Mouse (Mus musculus) neural tube, embryonic 13.5 days (tissue): ENCODE results near the gene Ctnnd2. TPM values are rescaled to one million over a fixed set of nuclear protein-coding genes. Genes with fewer than 3 reads are reported as not detected.

Experiments used
- ATAC-seq: fragments of 200-750 bp; cut with Nextera tagmentation; 2 replicates; pipeline ENCODE4 v1.8.0; 2017; ENCODE audit warnings: low read depth, mild to moderate bottlenecking, moderate TSS enrichment, moderate library complexity
- H3K27ac ChIP-seq: fragments of 300-500 bp; sonication (generic); replicated peaks from 2 replicates; pipeline ENCODE4 v1.5.1; 2015; ENCODE audit warnings: moderate library complexity, mild to moderate bottlenecking, inconsistent platforms
- H3K27me3 ChIP-seq: fragments of 300-500 bp; sonication (generic); 2 replicates; pipeline ENCODE4 v1.6.1; 2015; ENCODE audit warnings: mild to moderate bottlenecking, inconsistent platforms
- H3K36me3 ChIP-seq: fragments of 300-500 bp; sonication (generic); 2 replicates; pipeline ENCODE4 v1.6.1; 2015; ENCODE audit warnings: mild to moderate bottlenecking, inconsistent platforms
- H3K4me1 ChIP-seq: fragments of 300-500 bp; sonication (generic); replicated peaks from 2 replicates; pipeline ENCODE4 v1.6.1; 2015; ENCODE audit warnings: inconsistent platforms
- H3K4me2 ChIP-seq: fragments of 300-500 bp; sonication (generic); 2 replicates; pipeline ENCODE4 v1.6.1; 2015; ENCODE audit warnings: inconsistent platforms, mild to moderate bottlenecking, moderate library complexity
- H3K4me3 ChIP-seq: fragments of 300-500 bp; sonication (generic); 2 replicates; pipeline ENCODE4 v1.5.1; 2015; ENCODE audit warnings: mild to moderate bottlenecking, inconsistent platforms
- H3K9ac ChIP-seq: fragments of 300-500 bp; sonication (generic); 2 replicates; pipeline ENCODE4 v1.6.1; 2015; ENCODE audit warnings: moderate library complexity, mild to moderate bottlenecking, inconsistent platforms
- H3K9me3 ChIP-seq: fragments of 300-500 bp; sonication (generic); 2 replicates; pipeline ENCODE4 v1.6.1; 2016; ENCODE audit warnings: inconsistent platforms
- WGBS: fragments of 180-500 bp; shearing (Covaris S2); methylation state at CpG from one replicate; pipeline ENCODE4 v1.1.7; 2015; 5-methylcytosine and 5-hydroxymethylcytosine counted together
- polyA plus RNA-seq: library from polyadenylated mRNA; unstranded; fragments of >200 nt; fragmentation: Nextera tagmentation; extraction: Ambion mirVana; gene quantifications from 2 replicates; pipeline ENCODE4 v1.2.1, GENCODE M21; 2015

Gene Ctnnd2
- polyA plus RNA-seq, 1 experiment from 2014 or later, result 56.9 TPM

GRCm38 (mm10) chr15:30785706-30786320, 613.4 kb downstream of the Ctnnd2 start:
- Histone ChIP-seq H3K9ac (no peak overlapping the region), H3K4me1 (peaks cover 6% of the 10 kb centered on the region), H3K4me3 (no peak overlapping the region), H3K27me3 (no peaks in the 10 kb centered on the region), H3K9me3 (no peaks in the 10 kb centered on the region), H3K36me3 (no peaks in the 10 kb centered on the region), H3K27ac (no peak overlapping the region), H3K4me2 (no peak overlapping the region)
- no peak for ATAC-seq
- WGBS, result 92% methylated on average over 5 of the region's 5 CpGs

GRCm38 (mm10) chr15:30793260-30793659, 620.9 kb downstream of the Ctnnd2 start:
- ATAC-seq, result no peak
- Histone ChIP-seq H3K36me3 (no peaks in the 10 kb centered on the region), H3K27me3 (no peaks in the 10 kb centered on the region), H3K9ac (no peak overlapping the region), H3K27ac (no peak overlapping the region), H3K4me2 (no peak overlapping the region), H3K9me3 (no peaks in the 10 kb centered on the region), H3K4me3 (no peak overlapping the region), H3K4me1 (no peaks in the 10 kb centered on the region)
- 92% methylated on average over 3 of the region's 3 CpGs for WGBS

- WGBS, result 91% methylated on average over 3 of the region's 3 CpGs
- no peaks in the 10 kb centered on the region for H3K36me3 ChIP-seq
- no peak overlapping the region for H3K4me2 ChIP-seq
- no peak overlapping the region for H3K9ac ChIP-seq
- no peak overlapping the region for H3K27ac ChIP-seq
- ATAC-seq, result no peak
- H3K4me3 ChIP-seq, result no peak overlapping the region
- no peaks in the 10 kb centered on the region for H3K4me1 ChIP-seq
- H3K27me3 ChIP-seq, result no peaks in the 10 kb centered on the region
- H3K9me3 ChIP-seq, result no peaks in the 10 kb centered on the region
These were observed 623.3 kb downstream of the Ctnnd2 start for GRCm38 (mm10) chr15:30795723-30796122.

- Histone ChIP-seq H3K4me2 (no peak overlapping the region), H3K4me3 (no peak overlapping the region), H3K36me3 (no peaks in the 10 kb centered on the region), H3K9ac (no peak overlapping the region), H3K4me1 (peaks cover 3% of the 10 kb centered on the region; the same call in 1 of the 2 replicates), H3K27ac (peak overlapping the region; percentile 69), H3K27me3 (no peaks in the 10 kb centered on the region), H3K9me3 (no peaks in the 10 kb centered on the region)
- peak; percentile 75 for ATAC-seq
- WGBS, result 64% methylated on average over 17 of the region's 17 CpGs
These were observed 655.3 kb downstream of the Ctnnd2 start for GRCm38 (mm10) chr15:30827424-30828263.

GRCm38 (mm10) chr15:30857277-30858176, 685.1 kb downstream of the Ctnnd2 start:
- WGBS, result 53% methylated on average over 17 of the region's 17 CpGs
- H3K4me3 ChIP-seq, result no peak overlapping the region
- peak; percentile 57; the same call in 1 of the 2 replicates for ATAC-seq
- no peaks in the 10 kb centered on the region for H3K9me3 ChIP-seq
- peaks cover 28% of the 10 kb centered on the region for H3K4me1 ChIP-seq
- H3K36me3 ChIP-seq, result no peaks in the 10 kb centered on the region
- H3K27me3 ChIP-seq, result no peaks in the 10 kb centered on the region
- H3K27ac ChIP-seq, result peak overlapping the region; percentile 1; the same call in 1 of the 2 replicates
- H3K4me2 ChIP-seq, result no peak overlapping the region; the same call in 1 of the 2 replicates
- H3K9ac ChIP-seq, result no peak overlapping the region

GRCm38 (mm10) chr15:30867429-30867828, 695.0 kb downstream of the Ctnnd2 start:
- H3K4me3 ChIP-seq, result no peak overlapping the region
- no peak overlapping the region for H3K9ac ChIP-seq
- H3K27ac ChIP-seq, result no peak overlapping the region
- H3K36me3 ChIP-seq, result no peaks in the 10 kb centered on the region
- 0 out of 2 replicates have a peak, but pooled peaks cover 3% of the 10 kb centered on the region for H3K4me1 ChIP-seq
- ATAC-seq, result no peak
- WGBS, result 96% methylated on average over 5 of the region's 5 CpGs
- H3K4me2 ChIP-seq, result no peak overlapping the region
- H3K9me3 ChIP-seq, result no peaks in the 10 kb centered on the region
- no peaks in the 10 kb centered on the region for H3K27me3 ChIP-seq

GRCm38 (mm10) chr15:30869673-30870512, 697.5 kb downstream of the Ctnnd2 start:
- 75% methylated on average over 12 of the region's 12 CpGs for WGBS
- Histone ChIP-seq H3K4me2 (no peak overlapping the region), H3K27ac (no peak overlapping the region), H3K27me3 (no peaks in the 10 kb centered on the region), H3K4me3 (no peak overlapping the region), H3K9ac (no peak overlapping the region), H3K4me1 (no peaks in the 10 kb centered on the region), H3K36me3 (no peaks in the 10 kb centered on the region), H3K9me3 (no peaks in the 10 kb centered on the region)
- ATAC-seq, result no peak

GRCm38 (mm10) chr15:30875523-30875922, 703.1 kb downstream of the Ctnnd2 start:
- H3K4me3 ChIP-seq, result no peak overlapping the region
- H3K36me3 ChIP-seq, result no peaks in the 10 kb centered on the region
- H3K9ac ChIP-seq, result no peak overlapping the region
- no peak for ATAC-seq
- H3K27ac ChIP-seq, result no peak overlapping the region
- H3K4me1 ChIP-seq, result no peaks in the 10 kb centered on the region
- no peak overlapping the region for H3K4me2 ChIP-seq
- WGBS, result 78% methylated on average over 1 of the region's 1 CpGs
- no peaks in the 10 kb centered on the region for H3K27me3 ChIP-seq
- H3K9me3 ChIP-seq, result no peaks in the 10 kb centered on the region

- Histone ChIP-seq H3K4me2 (no peak overlapping the region), H3K27ac (peak overlapping the region; percentile 33; the same call in 1 of the 2 replicates), H3K4me1 (peaks cover 12% of the 10 kb centered on the region), H3K27me3 (no peaks in the 10 kb centered on the region), H3K36me3 (peaks cover 9% of the 10 kb centered on the region; the same call in 1 of the 2 replicates), H3K4me3 (no peak overlapping the region), H3K9ac (no peak overlapping the region), H3K9me3 (no peaks in the 10 kb centered on the region)
- peak; percentile 62; the same call in 1 of the 2 replicates for ATAC-seq
- WGBS, result 47% methylated on average over 12 of the region's 12 CpGs
These were observed 712.4 kb downstream of the Ctnnd2 start for GRCm38 (mm10) chr15:30884692-30885334.

- Histone ChIP-seq H3K4me1 (peaks cover 12% of the 10 kb centered on the region), H3K36me3 (peaks cover 9% of the 10 kb centered on the region; the same call in 1 of the 2 replicates), H3K27ac (peak overlapping the region; percentile 33; the same call in 1 of the 2 replicates), H3K9ac (no peak overlapping the region), H3K9me3 (no peaks in the 10 kb centered on the region), H3K4me2 (no peak overlapping the region), H3K4me3 (no peak overlapping the region), H3K27me3 (no peaks in the 10 kb centered on the region)
- no peak for ATAC-seq
- 79% methylated on average over 6 of the region's 6 CpGs for WGBS
These were observed 713.0 kb downstream of the Ctnnd2 start for GRCm38 (mm10) chr15:30885410-30885809.

GRCm38 (mm10) chr15:30887559-30887958, 715.2 kb downstream of the Ctnnd2 start:
- no peaks in the 10 kb centered on the region for H3K27me3 ChIP-seq
- no peak overlapping the region for H3K27ac ChIP-seq
- H3K4me2 ChIP-seq, result no peak overlapping the region
- H3K9ac ChIP-seq, result no peak overlapping the region
- peaks cover 12% of the 10 kb centered on the region for H3K4me1 ChIP-seq
- no peaks in the 10 kb centered on the region for H3K9me3 ChIP-seq
- 90% methylated on average over 2 of the region's 2 CpGs for WGBS
- H3K4me3 ChIP-seq, result no peak overlapping the region
- peaks cover 9% of the 10 kb centered on the region; the same call in 1 of the 2 replicates for H3K36me3 ChIP-seq
- ATAC-seq, result no peak
